ENCODE assay signal across 22 mouse cellular contexts in the genomic region with DNA sequence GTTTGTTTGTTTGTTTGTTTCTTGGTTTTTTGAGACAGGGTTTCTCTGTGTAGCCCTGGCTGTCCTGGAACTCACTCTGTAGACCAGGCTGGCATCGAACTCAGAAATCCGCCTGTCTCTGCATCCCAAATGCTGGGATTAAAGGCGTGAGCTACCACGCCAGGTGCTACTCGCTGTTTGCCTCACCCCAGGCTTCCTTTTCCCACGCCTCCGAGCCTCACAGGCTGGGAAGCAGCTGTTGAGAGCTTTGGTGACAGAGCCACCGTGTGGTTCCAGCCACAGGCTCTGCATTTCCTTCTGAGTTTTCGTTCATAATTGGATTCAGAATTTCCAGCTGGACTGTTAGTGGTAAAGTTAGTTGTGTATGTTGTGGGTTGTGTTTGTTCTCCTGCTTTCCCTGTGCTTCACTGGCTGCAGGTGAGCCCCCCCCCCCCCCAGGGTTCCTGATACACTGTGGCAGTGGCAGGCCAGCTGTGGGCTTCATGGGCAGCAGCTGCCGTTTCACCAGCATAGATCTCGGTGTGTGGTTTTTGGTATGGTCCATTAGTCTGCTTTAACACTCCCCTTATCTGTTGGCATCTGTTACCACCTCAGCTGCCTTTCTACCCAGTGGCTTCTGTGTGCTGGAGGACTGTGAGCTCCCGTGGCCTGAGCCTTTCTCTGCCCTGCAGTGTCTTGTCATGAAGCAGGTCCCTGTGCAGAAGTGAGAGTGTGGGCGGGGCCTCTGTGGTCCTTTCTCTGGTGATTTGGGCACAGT. TPM values are rescaled to one million over a fixed set of nuclear protein-coding genes. Genes with fewer than 3 reads are reported as not detected.
DNase-seq lines count a peak whose midpoint lies in the region; ATAC-seq lines count a peak whose summit lies in the region.
"Had no signal": no experiment of that assay in that cellular context is flagged by ENCODE, and none has a peak within 500 bp of the region (broad histone marks: within the 10 kb centered on the region; RNA-seq: fewer than 3 reads in every experiment).

No protein-coding gene starts in this region.

- ATAC-seq in common myeloid progenitor, adult 5-6 weeks (replicated peaks; ENCODE audit: low read depth, poor library complexity, severe bottlenecking) = 0 out of 2 replicates have a peak, but pooled peaks have one; percentile 19
- peak; percentile 24 for ATAC-seq in megakaryocyte progenitor cell, adult 5-6 weeks (replicated peaks; ENCODE audit: poor library complexity)
- no peak for ATAC-seq in cerebellum, adult (ENCODE audit: insufficient number of reproducible peaks, low FRiP score, low TSS enrichment)
- ATAC-seq: CD4-positive, CD25-positive, alpha-beta regulatory T cell, adult 4 months; forebrain, embryonic 13.5 days; forebrain, postnatal 0 days; hindbrain, embryonic 16.5 days; intestine, embryonic 15.5 days; Patski had no signal

- peak; percentile 50 for DNase-seq in thymus, postnatal 0 days (ENCODE audit: low spot score)
- no peak for DNase-seq in thymus, postnatal 25 days
- no peak for DNase-seq in embryo, embryonic 11 days
- no peak for DNase-seq in adrenal gland, postnatal 36 days
- DNase-seq: adrenal gland, postnatal 10 days; cerebellum, adult 11-12 months; cerebellum, adult 8-10 months; cerebellum, postnatal 10 days; cerebellum, postnatal 36 days; forebrain, postnatal 0 days; gastrocnemius, postnatal 25 days; heart, postnatal 10 days; heart, postnatal 36 days; kidney, adult 11 months had no signal

RNA-seq across cellular contexts. Expression of a gene that starts 6.3 kb away (rescaled TPM):
- polyA plus RNA-seq in thymus, postnatal 0 days (2015; fragmentation: Nextera tagmentation; extraction: Ambion mirVana) = 143 and 161 TPM in 2 replicates
- total RNA-seq in common myeloid progenitor, adult 5-6 weeks (2017) = 34.9 and 50.2 TPM in 2 replicates
- 59.8 and 65.7 TPM in 2 replicates for total RNA-seq in megakaryocyte progenitor cell, adult 5-6 weeks (2015)
- 70.6 and 72.5 TPM in 2 replicates for total RNA-seq in megakaryocyte progenitor cell, adult 5-6 weeks (2017)
- total RNA-seq in adrenal gland, postnatal 36 days (2021) = 10 to 100 TPM; 71.0 to 74.4 TPM

RNA-seq across cellular contexts. Expression of a gene that starts 25.1 kb away (rescaled TPM):
- 6.2 and 8.0 TPM in 2 replicates for polyA plus RNA-seq in thymus, postnatal 0 days (2015; fragmentation: Nextera tagmentation; extraction: Ambion mirVana)
- total RNA-seq in common myeloid progenitor, adult 5-6 weeks (2017) = 1.7 TPM in 1 of 2 replicates, not detected in the other
- 1.3 and 2.2 TPM in 2 replicates for total RNA-seq in megakaryocyte progenitor cell, adult 5-6 weeks (2015)
- 3.7 and 5.2 TPM in 2 replicates for total RNA-seq in megakaryocyte progenitor cell, adult 5-6 weeks (2017)
- 10 to 100 TPM in 1 of 2 experiments, 1 to 10 TPM in 1; 6.7 to 12.5 TPM for total RNA-seq in adrenal gland, postnatal 36 days (2021)

RNA-seq across cellular contexts. Expression of a gene that starts 46.9 kb away (rescaled TPM):
- polyA plus RNA-seq in thymus, postnatal 0 days (2015; fragmentation: Nextera tagmentation; extraction: Ambion mirVana) = 27.9 and 29.3 TPM in 2 replicates
- total RNA-seq in common myeloid progenitor, adult 5-6 weeks (2017) = 40.0 and 41.7 TPM in 2 replicates
- total RNA-seq in megakaryocyte progenitor cell, adult 5-6 weeks (2015) = 27.6 and 32.8 TPM in 2 replicates
- total RNA-seq in megakaryocyte progenitor cell, adult 5-6 weeks (2017) = 39.6 and 41.2 TPM in 2 replicates
- total RNA-seq in adrenal gland, postnatal 36 days (2021) = 10 to 100 TPM; 34.6 to 39.8 TPM

RNA-seq across cellular contexts. Expression of a gene that starts 51.7 kb away (rescaled TPM):
- 85.3 and 87.0 TPM in 2 replicates for polyA plus RNA-seq in thymus, postnatal 0 days (2015; fragmentation: Nextera tagmentation; extraction: Ambion mirVana)
- total RNA-seq in common myeloid progenitor, adult 5-6 weeks (2017) = 53.5 and 69.9 TPM in 2 replicates
- 30.3 and 31.5 TPM in 2 replicates for total RNA-seq in megakaryocyte progenitor cell, adult 5-6 weeks (2015)
- total RNA-seq in megakaryocyte progenitor cell, adult 5-6 weeks (2017) = 41.7 and 52.5 TPM in 2 replicates
- 10 to 100 TPM; 36.1 to 43.7 TPM for total RNA-seq in adrenal gland, postnatal 36 days (2021)
